Mouse (Mus musculus): ENCODE data around the gene Snx8. TPM values are rescaled to one million over a fixed set of nuclear protein-coding genes. Genes with fewer than 3 reads are reported as not detected.

Snx8 gene
- total and polyA plus RNA-seq, 3 experiments, result 19.7 to 30.7 TPM; not detected in 1

DNA sequence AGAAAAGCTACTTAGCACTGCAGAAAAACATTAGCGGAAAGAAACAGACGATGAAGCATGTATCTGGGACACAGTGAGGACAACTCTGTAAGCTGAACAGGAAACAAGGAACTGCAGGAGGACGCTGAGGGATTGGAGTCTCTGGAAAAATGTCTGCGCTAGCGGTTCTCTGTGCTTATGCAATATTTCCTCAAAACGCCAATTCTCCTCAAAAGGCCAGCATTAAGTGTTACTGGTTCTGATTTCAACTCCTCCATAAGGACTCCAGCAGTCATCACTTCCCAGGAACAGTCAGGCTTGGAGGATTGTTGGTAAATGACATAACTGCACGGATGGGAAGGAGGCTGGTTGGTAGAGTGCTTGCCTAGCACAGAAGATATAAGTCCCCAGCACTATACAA is 7.9 kb downstream of the Snx8 start:
- H3K9me3 ChIP-seq (replicated peaks; ENCODE audit: insufficient read depth, low read length), result no peaks in the 10 kb centered on the region
- H3K36me3 ChIP-seq (ENCODE audit: control insufficient read depth in 1 of 2, insufficient read depth in 2 of 2, low read length in 2 of 2), result peaks cover 0 to 16% of the 10 kb centered on the region in 2 experiments; a peak in 2 of 4 replicates
- H3K4me3 ChIP-seq (ENCODE audit: control insufficient read depth in 1 of 2, insufficient read depth in 1 of 2, low read depth in 2 of 2, low read length in 2 of 2), result no peak overlapping the region
- no peaks in the 10 kb centered on the region for H3K27me3 ChIP-seq (ENCODE audit: control insufficient read depth in 1 of 2, insufficient read depth in 2 of 2, low read length in 2 of 2)
- H3K9ac ChIP-seq (ENCODE audit: control insufficient read depth, low read depth, low read length, poor library complexity, severe bottlenecking), result no peak overlapping the region
- DNase-seq (ENCODE audit: low read depth, low spot score), result no peak
- H3K4me1 ChIP-seq (ENCODE audit: control insufficient read depth in 1 of 2, insufficient read depth in 2 of 2, low read length in 2 of 2), result peaks cover 0 to 20% of the 10 kb centered on the region in 2 experiments; a peak in 3 of 4 replicates
- H3K79me2 ChIP-seq (ENCODE audit: control insufficient read depth, insufficient read depth, low read length, poor library complexity), result peaks cover 9% of the 10 kb centered on the region
- no peak for TF ChIP-seq MYC (IDR thresholded peaks at IDR 0.05; ENCODE audit: low read depth, low read length)
- H3K27ac ChIP-seq (ENCODE audit: control insufficient read depth, low read depth, low read length), result no peak overlapping the region

DNA sequence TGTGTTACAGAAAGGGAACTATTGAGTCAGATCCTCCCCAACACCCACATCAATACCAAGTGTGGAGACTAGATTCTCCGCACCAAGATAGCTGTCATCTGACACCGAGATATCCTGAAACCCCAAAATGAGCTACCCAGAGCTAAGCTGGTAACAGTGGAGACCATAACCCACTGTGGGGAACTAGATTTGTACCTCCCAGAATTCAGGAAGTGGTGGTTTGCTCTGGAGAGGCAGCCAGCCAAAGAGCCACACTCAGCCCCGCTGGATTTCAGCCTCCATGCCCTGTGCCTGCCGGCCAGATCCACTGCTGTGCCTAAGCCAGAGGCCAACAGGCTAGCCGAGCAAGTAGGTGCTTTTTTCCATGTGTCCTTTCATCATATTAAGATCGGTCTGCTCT is 9.8 kb downstream of the Snx8 start:
- no peak overlapping the region for H3K4me3 ChIP-seq (ENCODE audit: control insufficient read depth in 1 of 2, insufficient read depth in 1 of 2, low read depth in 2 of 2, low read length in 2 of 2)

DNA sequence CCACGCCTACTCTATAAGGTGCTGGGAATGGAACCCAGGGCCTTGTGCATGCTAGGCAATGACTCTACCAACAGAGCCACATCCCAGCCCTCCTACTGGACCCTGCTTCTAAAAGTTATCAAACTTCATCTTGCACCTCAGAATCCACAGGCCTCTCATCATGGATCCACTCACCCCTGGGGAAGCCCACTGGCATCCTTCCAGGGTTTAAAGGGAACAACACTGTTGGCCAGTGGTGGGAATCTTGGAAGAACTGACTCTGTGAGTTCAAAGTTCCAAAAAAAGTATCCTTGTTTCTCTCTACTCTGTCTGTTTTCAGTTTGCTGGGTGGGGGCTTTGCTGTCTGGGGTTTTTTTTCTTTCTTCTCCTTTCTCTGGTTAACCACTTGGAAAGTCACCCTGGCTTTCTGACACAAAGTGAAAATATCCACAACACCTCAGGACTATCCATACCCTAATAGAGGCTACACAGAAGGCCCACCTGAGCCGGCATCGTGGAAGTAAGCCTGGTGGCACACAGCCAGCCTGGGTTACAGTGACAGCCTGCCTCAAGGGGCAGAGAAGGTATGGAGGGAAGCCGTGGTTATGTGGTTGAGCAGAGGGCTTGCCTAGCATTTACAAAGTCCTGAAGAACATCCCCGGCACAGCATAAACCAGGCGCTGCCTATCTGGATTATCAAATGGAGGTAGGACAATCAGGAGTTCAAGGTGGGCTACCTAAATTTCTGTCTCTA is 10.8 kb downstream of the Snx8 start:
- TF ChIP-seq SIN3A (IDR thresholded peaks at IDR 0.05; ENCODE audit: low read length), result no peak
- TF ChIP-seq BHLHE40 (IDR thresholded peaks at IDR 0.05; ENCODE audit: borderline replicate concordance, low read depth, low read length), result no peak
- TF ChIP-seq RAD21 (IDR thresholded peaks at IDR 0.05; ENCODE audit: low read depth, low read length), result no peak
- TF ChIP-seq MAX (IDR thresholded peaks at IDR 0.05; ENCODE audit: low read length), result no peak
- TF ChIP-seq KAT2A (conservative IDR thresholded peaks at IDR 0.05; ENCODE audit: low read depth, low read length), result no peak
- TF ChIP-seq USF1 (IDR thresholded peaks at IDR 0.05; ENCODE audit: low read depth, low read length), result no peak
- TF ChIP-seq JUND (IDR thresholded peaks at IDR 0.05; ENCODE audit: low read depth, low read length), result no peak
- no peak for TF ChIP-seq NRF1 (IDR thresholded peaks at IDR 0.05; ENCODE audit: insufficient read depth, low read depth, low read length, poor library complexity, severe bottlenecking)
- TF ChIP-seq UBTF (IDR thresholded peaks at IDR 0.05; ENCODE audit: borderline replicate concordance, insufficient read depth, low read depth, low read length), result no peak
- no peak for TF ChIP-seq E2F4 (IDR thresholded peaks at IDR 0.05; ENCODE audit: borderline replicate concordance, low read depth, low read length)
- TF ChIP-seq RCOR1 (IDR thresholded peaks at IDR 0.05; ENCODE audit: low read depth, low read length), result no peak
- TF ChIP-seq POLR2AphosphoS2 (IDR thresholded peaks at IDR 0.05; ENCODE audit: low read length), result no peak
- no peak for TF ChIP-seq NELFE (IDR thresholded peaks at IDR 0.05; ENCODE audit: low read depth, low read length)
- Histone ChIP-seq H3K9me3 (replicated peaks; ENCODE audit: insufficient read depth, low read length) (no peaks in the 10 kb centered on the region), H3K4me1 (ENCODE audit: control insufficient read depth in 1 of 2, insufficient read depth in 2 of 2, low read length in 2 of 2) (peaks cover 0 to 20% of the 10 kb centered on the region in 2 experiments; a peak in 3 of 4 replicates), H3K4me3 (ENCODE audit: control insufficient read depth in 1 of 2, insufficient read depth in 1 of 2, low read depth in 2 of 2, low read length in 2 of 2) (no peak overlapping the region), H3K79me2 (ENCODE audit: control insufficient read depth, insufficient read depth, low read length, poor library complexity) (peaks cover 12% of the 10 kb centered on the region), H3K36me3 (ENCODE audit: control insufficient read depth in 1 of 2, insufficient read depth in 2 of 2, low read length in 2 of 2) (peaks cover 0 to 16% of the 10 kb centered on the region in 2 experiments; a peak in 2 of 4 replicates), H3K27me3 (ENCODE audit: control insufficient read depth in 1 of 2, insufficient read depth in 2 of 2, low read length in 2 of 2) (no peaks in the 10 kb centered on the region), H3K9ac (ENCODE audit: control insufficient read depth, low read depth, low read length, poor library complexity, severe bottlenecking) (no peak overlapping the region), H3K27ac (ENCODE audit: control insufficient read depth, low read depth, low read length) (no peak overlapping the region)
- peak; percentile 21 for DNase-seq (ENCODE audit: low read depth, low spot score)

More for the DNA sequence above, 9.8 kb downstream of the Snx8 start:
- peaks cover 0 to 16% of the 10 kb centered on the region in 2 experiments; a peak in 2 of 4 replicates for H3K36me3 ChIP-seq (ENCODE audit: control insufficient read depth in 1 of 2, insufficient read depth in 2 of 2, low read length in 2 of 2)
- H3K4me1 ChIP-seq (ENCODE audit: control insufficient read depth in 1 of 2, insufficient read depth in 2 of 2, low read length in 2 of 2), result peaks cover 0 to 20% of the 10 kb centered on the region in 2 experiments; a peak in 3 of 4 replicates
- peak; percentile 87 for DNase-seq (ENCODE audit: low read depth, low spot score)
- H3K9me3 ChIP-seq (replicated peaks; ENCODE audit: insufficient read depth, low read length), result no peaks in the 10 kb centered on the region
- peaks cover 11% of the 10 kb centered on the region for H3K79me2 ChIP-seq (ENCODE audit: control insufficient read depth, insufficient read depth, low read length, poor library complexity)
- no peak for TF ChIP-seq HCFC1 (IDR thresholded peaks at IDR 0.05; ENCODE audit: low read depth, low read length)
- no peak for TF ChIP-seq MEF2A (IDR thresholded peaks at IDR 0.05; ENCODE audit: extremely low read depth, insufficient replicate concordance, low read depth, low read length, poor library complexity, severe bottlenecking)
- TF ChIP-seq TBP (IDR thresholded peaks at IDR 0.05; ENCODE audit: low read depth, low read length), result peak; percentile 80
- TF ChIP-seq KAT2A (conservative IDR thresholded peaks at IDR 0.05; ENCODE audit: low read depth, low read length), result no peak
- TF ChIP-seq MAX (IDR thresholded peaks at IDR 0.05; ENCODE audit: low read length), result no peak
- TF ChIP-seq ELF1 (IDR thresholded peaks at IDR 0.05; ENCODE audit: low read depth, low read length), result peak; percentile 64; the same call in 1 of the 2 replicates
- TF ChIP-seq TAL1 (IDR thresholded peaks at IDR 0.05; ENCODE audit: low read length), result peak; percentile 46
- TF ChIP-seq ZMIZ1 (IDR thresholded peaks at IDR 0.05; ENCODE audit: low read depth, low read length), result no peak
- no peak for TF ChIP-seq ZNF384 (IDR thresholded peaks at IDR 0.05; ENCODE audit: low read depth, low read length)
- TF ChIP-seq MAZ (IDR thresholded peaks at IDR 0.05; ENCODE audit: low read depth, low read length), result no peak
- peak; percentile 73 for TF ChIP-seq GATA1 (IDR thresholded peaks at IDR 0.05; ENCODE audit: low read depth, low read length)
- TF ChIP-seq ZKSCAN1 (IDR thresholded peaks at IDR 0.05; ENCODE audit: low read depth, low read length), result no peak
- peak; percentile 93 for TF ChIP-seq RCOR1 (IDR thresholded peaks at IDR 0.05; ENCODE audit: low read depth, low read length)
- no peak for TF ChIP-seq USF1 (IDR thresholded peaks at IDR 0.05; ENCODE audit: low read depth, low read length)
- peak; percentile 48; the same call in 1 of the 2 replicates for TF ChIP-seq ETS1 (IDR thresholded peaks at IDR 0.05; ENCODE audit: low read depth, low read length)
- TF ChIP-seq POLR2AphosphoS5 (IDR thresholded peaks at IDR 0.05; ENCODE audit: borderline replicate concordance, low read depth, low read length), result no peak
- TF ChIP-seq CHD2 (IDR thresholded peaks at IDR 0.05; ENCODE audit: low read length), result no peak
- 0 out of 2 replicates have a peak, but pooled peaks have one; percentile 25 for TF ChIP-seq MXI1 (IDR thresholded peaks at IDR 0.05; ENCODE audit: low read depth, low read length)
- peak; percentile 67; the same call in 1 of the 2 replicates for TF ChIP-seq TCF12 (IDR thresholded peaks at IDR 0.05; ENCODE audit: low read depth, low read length)
- TF ChIP-seq RAD21 (IDR thresholded peaks at IDR 0.05; ENCODE audit: low read depth, low read length), result no peak
- no peak for TF ChIP-seq POLR2A (IDR thresholded peaks at IDR 0.05; ENCODE audit: control insufficient read depth in 1 of 2, insufficient read depth in 1 of 2, low read depth in 1 of 2, low read length in 2 of 2, poor library complexity in 1 of 2)
- TF ChIP-seq EP300 (IDR thresholded peaks at IDR 0.05; ENCODE audit: low read depth in 1 of 2, low read length in 2 of 2), result peak; percentile 68 to 74
- no peak overlapping the region for H3K9ac ChIP-seq (ENCODE audit: control insufficient read depth, low read depth, low read length, poor library complexity, severe bottlenecking)
- H3K27ac ChIP-seq (ENCODE audit: control insufficient read depth, low read depth, low read length), result peak overlapping the region; percentile 33
- H3K27me3 ChIP-seq (ENCODE audit: control insufficient read depth in 1 of 2, insufficient read depth in 2 of 2, low read length in 2 of 2), result no peaks in the 10 kb centered on the region
